Mouse (Mus musculus): ENCODE results near the gene Tnfrsf21. TPM values are rescaled to one million over a fixed set of nuclear protein-coding genes. Genes with fewer than 3 reads are reported as not detected.

Gene Tnfrsf21
- 0.37 TPM for polyA plus RNA-seq (2017; shearing (Covaris generic))

GRCm38 (mm10) chr17:43016371-43017331, at the start of gene Tnfrsf21:
Gene Tnfrsf21 (plus strand): TSS chr17:43016555.

Other genes with a start within 250 kb of the Tnfrsf21 start
- 17.9 TPM for gene Cd2ap, start 139.9 kb upstream of the Tnfrsf21 start, polyA plus RNA-seq (2017; shearing (Covaris generic))